Mouse (Mus musculus): ENCODE results near the gene Smarca5.
"Not testable (repeated sequence)": the region's sequence is repeated elsewhere in the genome, so short reads cannot be mapped to it uniquely, and the experiment has no call there.

DNA sequence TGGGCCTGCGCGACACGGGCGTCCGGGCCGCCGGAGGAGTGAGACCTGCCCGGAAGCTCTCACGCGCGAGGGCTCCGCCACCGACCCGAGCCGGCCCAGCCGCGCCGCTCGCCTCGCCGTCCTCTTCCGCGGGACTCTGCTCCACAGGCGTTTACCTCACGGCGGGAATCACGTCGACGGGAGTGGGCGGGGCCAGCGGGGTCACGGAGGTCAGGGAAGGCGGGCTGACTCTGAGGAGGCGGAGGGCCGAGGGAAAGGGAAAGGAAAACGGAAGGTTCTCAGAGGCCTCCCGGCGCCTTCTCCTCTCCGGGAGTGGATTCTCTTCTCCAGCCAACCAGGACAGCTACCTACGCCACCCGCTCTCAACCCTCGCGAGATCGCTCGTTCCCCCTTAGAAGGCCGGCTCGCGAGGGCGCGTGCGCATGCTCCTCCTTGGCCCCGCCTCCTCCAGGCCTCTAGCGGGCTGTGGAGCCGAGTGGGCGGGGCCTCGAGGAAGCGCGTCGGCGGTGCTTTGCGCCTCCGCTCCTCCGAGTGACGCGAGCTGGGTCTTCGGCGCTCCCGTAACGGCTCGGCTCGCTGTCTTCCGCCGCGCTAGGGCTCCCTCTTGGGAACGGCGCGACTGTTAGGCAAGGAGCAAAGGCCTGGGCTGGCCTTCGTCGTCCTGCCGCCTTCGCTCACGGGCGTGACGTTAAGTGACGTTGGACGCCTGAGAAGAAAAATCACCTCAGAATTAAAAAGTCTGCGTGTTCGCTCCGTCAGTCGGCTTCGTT lies at the start of gene Smarca5:
- not testable (repeated sequence) for TF ChIP-seq CTCF (IDR thresholded peaks at IDR 0.05; ENCODE audit: control insufficient read depth, insufficient read depth, insufficient replicate concordance, low read depth, low read length)
- peak; percentile 79 for TF ChIP-seq POLR2A (IDR thresholded peaks at IDR 0.05; ENCODE audit: control insufficient read depth, low read depth, low read length)
